Mouse (Mus musculus) kidney, adult 2 months (tissue): ENCODE data around the gene Gnl1.

Source experiments
- CTCF ChIP-seq: fragments of 200-500 bp; conservative IDR thresholded peaks from 2 replicates; pipeline ENCODE4 v1.5.1; 2011; ENCODE audit warnings: low read depth, mild to moderate bottlenecking, control low read depth, low read length, moderate library complexity, mixed read lengths; ENCODE audit not compliant: insufficient read depth, insufficient read length
- POLR2A ChIP-seq: fragments of 200-500 bp; IDR thresholded peaks from one replicate; pipeline ENCODE4 v1.6.1; 2011; ENCODE audit warnings: low read depth, low read length, control low read depth

- no peak for TF ChIP-seq POLR2A
- TF ChIP-seq CTCF = peak; percentile 100; the same call in 1 of the 2 replicates
Observed at GRCm38 (mm10) chr17:35993675-35994074, 14.0 kb downstream of the Gnl1 start.
